In genomic region chr13:53276381-53276780, GRCm38 (mm10) we compare ENCODE assay signal across 19 mouse cellular contexts. TPM values are rescaled to one million over a fixed set of nuclear protein-coding genes. Genes with fewer than 3 reads are reported as not detected.
DNase-seq lines count a peak whose midpoint lies in the region; ATAC-seq lines count a peak whose summit lies in the region.
"Had no signal": no experiment of that assay in that cellular context is flagged by ENCODE, and none has a peak within 500 bp of the region (broad histone marks: within the 10 kb centered on the region; RNA-seq: fewer than 3 reads in every experiment).

No protein-coding gene starts in this region.

- no peaks in the 10 kb centered on the region for H3K9me3 ChIP-seq in heart, embryonic 13.5 days
- H3K9me3 ChIP-seq in kidney, embryonic 14.5 days (ENCODE audit: control insufficient read depth, low read length), result 0 out of 2 replicates have a peak, but pooled peaks cover 4% of the 10 kb centered on the region
- H3K9me3 ChIP-seq: limb, embryonic 12.5 days had no signal

- H3K36me3 ChIP-seq in heart, embryonic 13.5 days, result no peaks in the 10 kb centered on the region
- H3K36me3 ChIP-seq in kidney, embryonic 14.5 days (ENCODE audit: control insufficient read depth, insufficient read depth, low read length), result no peaks in the 10 kb centered on the region
- H3K36me3 ChIP-seq: limb, embryonic 12.5 days had no signal

- H3K9ac ChIP-seq in heart, embryonic 13.5 days, result peak overlapping the region; percentile 61
- H3K9ac ChIP-seq in kidney, embryonic 14.5 days (ENCODE audit: low read depth, low read length), result no peak overlapping the region
- H3K9ac ChIP-seq: forebrain, postnatal 0 days; limb, embryonic 12.5 days had no signal

- intact Hi-C loops in left cerebral cortex, postnatal 25 days (cut with DNase I), result no loop called here

- 42% methylated on average over 7 of the region's 7 CpGs for WGBS in heart, embryonic 13.5 days
- 13% methylated on average over 7 of the region's 7 CpGs for WGBS in kidney, embryonic 14.5 days

- no peak for ATAC-seq in heart, embryonic 13.5 days (ENCODE audit: extremely low read depth, insufficient number of reproducible peaks, low FRiP score, low TSS enrichment)
- peak; percentile 29; the same call in 1 of the 2 replicates for ATAC-seq in kidney, embryonic 14.5 days (ENCODE audit: low FRiP score, low TSS enrichment)
- ATAC-seq: inflammation-experienced regulatory T-cells, adult 6 months had no signal

- peak overlapping the region; percentile 51; the same call in 1 of the 2 replicates for H3K4me2 ChIP-seq in heart, embryonic 13.5 days
- no peak overlapping the region; the same call in 1 of the 2 replicates for H3K4me2 ChIP-seq in kidney, embryonic 14.5 days (replicated peaks; ENCODE audit: low read depth, low read length)
- H3K4me2 ChIP-seq: limb, embryonic 12.5 days had no signal

- H3K4me1 ChIP-seq in heart, embryonic 13.5 days, result peaks cover 92% of the 10 kb centered on the region
- H3K4me1 ChIP-seq in kidney, embryonic 14.5 days (ENCODE audit: control insufficient read depth, insufficient read depth, low read length), result peaks cover 13% of the 10 kb centered on the region; the same call in 1 of the 2 replicates

- peak overlapping the region; percentile 70 for H3K27ac ChIP-seq in heart, embryonic 13.5 days (replicated peaks)
- no peak overlapping the region for H3K27ac ChIP-seq in kidney, embryonic 14.5 days (ENCODE audit: low read depth, low read length)
- H3K27ac ChIP-seq: limb, embryonic 12.5 days had no signal

- H3K4me3 ChIP-seq in heart, embryonic 13.5 days, result no peak overlapping the region
- no peak overlapping the region for H3K4me3 ChIP-seq in kidney, embryonic 14.5 days (ENCODE audit: low read length)
- H3K4me3 ChIP-seq: limb, embryonic 12.5 days had no signal

- DNase-seq in heart, adult 8-10 months (ENCODE audit: low spot score), result no peak
- no peak for DNase-seq in kidney, postnatal 25 days
- peak; percentile 53 for DNase-seq in embryo, embryonic 10.5 days (ENCODE audit: low spot score)
- peak; percentile 76 for DNase-seq in mesoderm, embryonic 11.5 days (ENCODE audit: low read depth, low spot score)
- no peak for DNase-seq in left cerebral cortex, postnatal 25 days (ENCODE audit: low spot score in 2 of 2)
- DNase-seq: cerebellum, adult 18-20 months; forebrain, postnatal 0 days; gastrocnemius, postnatal 36 days; kidney, postnatal 4 days; right cerebral cortex, postnatal 14 days; thymus, adult 18-20 months had no signal

- no peaks in the 10 kb centered on the region for H3K27me3 ChIP-seq in heart, embryonic 13.5 days (replicated peaks)
- H3K27me3 ChIP-seq in kidney, embryonic 14.5 days (ENCODE audit: control insufficient read depth, insufficient read depth, low read length), result no peaks in the 10 kb centered on the region
- H3K27me3 ChIP-seq: limb, embryonic 12.5 days had no signal

RNA-seq across cellular contexts. Expression of gene Ror2, which starts 9.5 kb away (rescaled TPM):
- polyA plus RNA-seq in heart, embryonic 13.5 days (2015; fragmentation: Nextera tagmentation; extraction: Ambion mirVana), result 16.4 and 16.5 TPM in 2 replicates
- total RNA-seq in heart, adult 8-10 months (2022), result 1 to 10 TPM in 3 of 4 experiments, under 1 TPM in 1; 0.72 to 1.2 (median 1.0) TPM
- 6.8 and 7.3 TPM in 2 replicates for polyA plus RNA-seq in kidney, embryonic 14.5 days (2014; fragmentation: Nextera tagmentation; extraction: Ambion mirVana)
- total RNA-seq in left cerebral cortex, postnatal 25 days (2021), result 1 to 10 TPM; 1.2 to 1.3 TPM
- total RNA-seq: common myeloid progenitor, adult 5-6 weeks; megakaryocyte, adult 5-6 weeks; MEL; monocyte, adult 5-6 weeks had no signal
- polyA plus RNA-seq: inflammation-experienced regulatory T-cells, adult 6 months had no signal

Comparison
In these comparisons a context has a peak if more than half of its experiments do, and no peak if none do; other contexts are left out.
1. DNase-seq: peak in embryo, embryonic 10.5 days (single experiment) and mesoderm, embryonic 11.5 days (single experiment); none in heart, adult 8-10 months (single experiment), kidney, postnatal 25 days (0 of 2) and left cerebral cortex, postnatal 25 days (0 of 2).